Mouse (Mus musculus): ENCODE results near the gene Got2.

DNA sequence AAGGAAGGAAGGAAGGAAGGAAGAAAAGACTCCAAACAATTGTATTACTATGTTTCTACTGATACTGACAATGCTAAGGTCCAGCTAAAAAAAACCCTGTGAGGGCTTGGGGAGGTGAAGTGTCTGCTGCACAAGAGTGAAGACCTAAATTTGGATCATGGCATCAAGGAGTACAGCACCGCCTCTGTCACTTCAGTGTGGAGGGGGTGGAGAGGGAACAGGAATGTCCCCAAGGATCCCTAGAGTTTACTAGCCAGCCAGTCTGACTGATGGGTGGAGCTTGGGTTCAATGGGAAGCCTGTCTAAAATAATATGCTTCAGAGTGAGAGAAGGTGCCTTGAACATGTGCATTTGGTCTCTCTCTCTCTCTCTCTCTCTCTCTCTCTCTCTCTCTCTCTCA lies 70.1 kb downstream of the Got2 start:
- TF ChIP-seq POLR2A (IDR thresholded peaks at IDR 0.05; ENCODE audit: borderline replicate concordance, extremely low read depth, low read depth, low read length) = no peak
- no peak for TF ChIP-seq CTCF (IDR thresholded peaks at IDR 0.05; ENCODE audit: insufficient read depth, low read length)

Data from lung, adult 2 months (tissue).